Mouse (Mus musculus) cerebellum, postnatal 10 days (tissue): Measurements from ENCODE around the gene Eid2.

ENCODE experiments used
- DNase-seq, 2 experiments: peaks; one replicate each; pipeline ENCODE4 v3.0.0; 2021; ENCODE audit warnings: mixed read lengths in 2 of 2

Gene Eid2

GRCm38 (mm10) chr7:28290638-28291590 is 23.2 kb downstream of the Eid2 start, which contains the start of gene Selenov:
Gene Selenov (minus strand): TSS chr7:28291186.
- peak; percentile 83 to 85 for DNase-seq

GRCm38 (mm10) chr7:28294481-28294880 is 26.8 kb downstream of the Eid2 start:
- peak; percentile 87 to 93 for DNase-seq

- peak; percentile 75 to 84 for DNase-seq
These were observed 31.4 kb downstream of the Eid2 start for GRCm38 (mm10) chr7:28298837-28299625.

- DNase-seq, result peak; percentile 82 to 86
These were observed 34.1 kb downstream of the Eid2 start, which contains the start of gene Dll3 for GRCm38 (mm10) chr7:28301616-28302433. Gene Dll3 (minus strand): TSS chr7:28302238.

GRCm38 (mm10) chr7:28305641-28306040 is 38.0 kb downstream of the Eid2 start:
- DNase-seq, result peak; percentile 87 to 94

- DNase-seq, result no peak
These were observed 38.5 kb downstream of the Eid2 start for GRCm38 (mm10) chr7:28306216-28306615.

GRCm38 (mm10) chr7:28309737-28310136 is 42.1 kb downstream of the Eid2 start:
- DNase-seq, result peak; percentile 70 to 85

- peak in 1 of 2 experiments; percentile 62 for DNase-seq
These were observed 43.7 kb downstream of the Eid2 start for GRCm38 (mm10) chr7:28311151-28311925.

GRCm38 (mm10) chr7:28311926-28312543 is 44.4 kb downstream of the Eid2 start, which contains the start of gene Timm50:
Gene Timm50 (minus strand): TSS chr7:28312072.
- DNase-seq, result peak; percentile 99

- no peak for DNase-seq
These were observed 50.4 kb downstream of the Eid2 start for GRCm38 (mm10) chr7:28318036-28318435.

- DNase-seq, result no peak
These were observed 51.0 kb downstream of the Eid2 start for GRCm38 (mm10) chr7:28318714-28319113.
